Mouse (Mus musculus): ENCODE data around the gene Hist1h1e. TPM values are rescaled to one million over a fixed set of nuclear protein-coding genes. Genes with fewer than 3 reads are reported as not detected.
A peak's percentile ranks its signal among the peaks of the same experiment; 100 is the strongest.
"Not testable (repeated sequence)": the region's sequence is repeated elsewhere in the genome, so short reads cannot be mapped to it uniquely, and the experiment has no call there.

Hist1h1e gene
- polyA plus RNA-seq, 1 experiment = 54.3 TPM

DNA sequence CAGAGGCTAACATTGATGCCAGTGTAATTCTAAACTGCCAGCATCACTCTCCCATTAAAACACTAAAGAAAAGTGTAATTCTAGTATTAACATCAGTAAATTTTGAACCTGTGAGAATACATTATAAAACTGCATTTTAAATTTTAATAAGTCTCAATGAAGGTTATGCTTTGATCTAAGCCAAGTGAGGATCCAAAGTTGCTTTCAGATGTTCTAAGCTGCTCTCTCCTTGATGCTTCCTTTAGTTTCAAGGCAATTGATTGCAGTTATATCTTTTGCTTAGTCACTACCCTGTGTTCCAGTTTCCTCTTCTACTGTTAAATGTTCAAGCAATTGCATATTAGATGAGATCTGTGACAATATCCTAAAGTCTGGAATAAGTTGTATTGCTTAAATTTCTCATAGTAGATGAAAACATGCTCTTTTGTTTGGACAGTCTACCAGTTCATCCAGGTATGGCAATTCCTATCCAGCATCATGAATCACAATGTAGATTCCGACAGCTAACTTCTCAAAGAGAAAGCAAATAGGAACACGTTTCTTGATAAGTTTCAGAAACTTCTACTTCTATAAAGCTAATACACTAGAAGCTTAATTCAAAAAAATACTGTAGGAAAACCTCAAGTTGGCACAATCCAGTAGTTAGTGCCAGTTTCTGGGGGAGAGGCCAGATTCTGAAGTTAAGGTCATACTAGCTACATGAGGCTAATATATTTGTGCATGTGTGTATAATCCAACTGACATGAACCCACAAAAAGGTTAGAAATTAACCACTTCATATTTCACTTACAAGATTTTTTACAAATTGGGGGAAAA lies 49.9 kb downstream of the Hist1h1e start:
- H3K27ac ChIP-seq (ENCODE audit: control insufficient read depth, insufficient read depth, low read depth, low read length, poor library complexity) = no peak overlapping the region
- WGBS = 30% methylated on average over 2 of the region's 2 CpGs
- no peaks in the 10 kb centered on the region; the same call in 1 of the 2 replicates for H3K4me1 ChIP-seq (ENCODE audit: control insufficient read depth, insufficient read depth, low read length)
- TF ChIP-seq CTCF (IDR thresholded peaks at IDR 0.05; ENCODE audit: control insufficient read depth, insufficient read depth, low read length) = no peak
- no peak for TF ChIP-seq POLR2A (IDR thresholded peaks at IDR 0.05; ENCODE audit: borderline replicate concordance, control insufficient read depth, low read depth, low read length)
- H3K4me3 ChIP-seq (replicated peaks; ENCODE audit: control insufficient read depth, low read depth, low read length) = peak overlapping the region; percentile 54

DNA sequence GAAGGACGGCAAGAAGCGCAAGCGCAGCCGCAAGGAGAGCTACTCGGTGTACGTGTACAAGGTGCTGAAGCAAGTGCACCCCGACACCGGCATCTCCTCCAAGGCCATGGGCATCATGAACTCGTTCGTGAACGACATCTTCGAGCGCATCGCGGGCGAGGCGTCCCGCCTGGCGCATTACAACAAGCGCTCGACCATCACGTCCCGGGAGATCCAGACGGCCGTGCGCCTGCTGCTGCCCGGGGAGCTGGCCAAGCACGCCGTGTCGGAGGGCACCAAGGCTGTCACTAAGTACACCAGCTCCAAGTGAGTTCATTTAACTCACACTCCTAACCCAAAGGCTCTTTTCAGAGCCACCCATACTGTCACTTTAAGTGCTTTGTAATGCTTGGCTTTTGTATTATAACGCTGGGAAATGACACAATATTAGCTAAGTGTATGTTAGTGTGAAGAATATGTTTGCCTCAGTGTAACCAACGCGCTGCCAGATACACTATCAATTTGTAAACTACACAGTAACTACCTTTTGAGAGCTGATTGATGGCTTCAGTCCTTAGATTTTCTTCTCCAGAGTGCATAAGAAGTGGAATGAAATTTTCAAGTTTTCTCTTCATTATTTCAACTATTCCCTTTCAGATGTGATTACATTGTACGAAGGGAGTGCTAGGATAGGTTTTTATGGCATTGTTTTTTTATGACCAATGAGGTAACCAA lies 50.7 kb downstream of the Hist1h1e start:
- not testable (repeated sequence) for H3K4me1 ChIP-seq (ENCODE audit: control insufficient read depth, insufficient read depth, low read length)
- peak overlapping the region; percentile 59 for H3K4me3 ChIP-seq (replicated peaks; ENCODE audit: control insufficient read depth, low read depth, low read length)
- under 1% methylated on average over 17 of the region's 34 CpGs for WGBS
- peak; percentile 98; the same call in 1 of the 2 replicates for TF ChIP-seq POLR2A (IDR thresholded peaks at IDR 0.05; ENCODE audit: borderline replicate concordance, control insufficient read depth, low read depth, low read length)
- H3K27ac ChIP-seq (ENCODE audit: control insufficient read depth, insufficient read depth, low read depth, low read length, poor library complexity) = peak overlapping the region; percentile 97

DNA sequence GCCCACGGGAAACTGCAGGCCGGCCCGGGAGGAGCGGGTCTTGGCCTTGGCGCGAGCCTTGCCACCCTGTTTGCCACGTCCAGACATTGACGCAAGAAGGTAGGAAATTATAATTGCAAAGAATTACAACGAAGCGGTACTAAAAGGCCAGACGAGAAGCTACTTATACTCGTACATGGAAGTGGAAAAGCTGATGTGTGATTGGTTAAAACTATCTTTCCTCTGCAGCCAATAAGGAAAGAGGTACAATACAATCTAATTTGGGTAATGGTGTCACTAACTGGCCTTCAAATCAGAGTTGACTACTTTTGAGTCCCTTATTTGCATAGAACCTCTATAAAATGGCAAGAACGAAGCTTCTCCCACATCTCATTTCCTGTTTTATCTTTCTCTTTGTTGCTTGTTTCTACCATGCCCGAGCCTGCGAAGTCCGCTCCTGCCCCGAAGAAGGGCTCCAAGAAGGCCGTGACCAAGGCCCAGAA lies 51.3 kb downstream of the Hist1h1e start, which contains the start of the genes Hist1h2ae and Hist1h2bg:
Gene Hist1h2ae (minus strand): TSS at position 199 of the 482 bp plus-strand sequence.
Gene Hist1h2bg (plus strand): TSS at position 375 of the 482 bp plus-strand sequence.
- Histone ChIP-seq H3K27ac (ENCODE audit: control insufficient read depth, insufficient read depth, low read depth, low read length, poor library complexity) (peak within 1 kb of the TSS; percentile 99), H3K4me3 (replicated peaks; ENCODE audit: control insufficient read depth, low read depth, low read length) (peak within 1 kb of the TSS; percentile 59), H3K4me1 (ENCODE audit: control insufficient read depth, insufficient read depth, low read length) (no peaks in the 10 kb centered on the region; the same call in 1 of the 2 replicates)
- WGBS = under 1% methylated on average over 18 of the region's 18 CpGs
- TF ChIP-seq POLR2A (IDR thresholded peaks at IDR 0.05; ENCODE audit: borderline replicate concordance, control insufficient read depth, low read depth, low read length) (peak; percentile 74), CTCF (IDR thresholded peaks at IDR 0.05; ENCODE audit: control insufficient read depth, insufficient read depth, low read length) (no peak)

Other genes with a start within 250 kb of the Hist1h1e start
- gene Abt1, start 198.7 kb downstream of the Hist1h1e start, polyA plus RNA-seq (2011; ENCODE audit: insufficient read depth, insufficient read length, low replicate concordance, missing spikeins) = 8.5 and 10.4 TPM in 2 replicates
- 0.87 and 3.1 TPM in 2 replicates for gene Btn1a1, start 156.7 kb downstream of the Hist1h1e start, polyA plus RNA-seq (2011; ENCODE audit: insufficient read depth, insufficient read length, low replicate concordance, missing spikeins)
- gene Btn2a2, start 133.7 kb downstream of the Hist1h1e start, polyA plus RNA-seq (2011; ENCODE audit: insufficient read depth, insufficient read length, low replicate concordance, missing spikeins) = 0.47 TPM in 1 of 2 replicates, not detected in the other
- 23.3 and 39.5 TPM in 2 replicates for gene Hist1h4h, start 91.5 kb downstream of the Hist1h1e start, polyA plus RNA-seq (2011; ENCODE audit: insufficient read depth, insufficient read length, low replicate concordance, missing spikeins)
- gene Hist1h2af, start 88.7 kb downstream of the Hist1h1e start, polyA plus RNA-seq (2011; ENCODE audit: insufficient read depth, insufficient read length, low replicate concordance, missing spikeins) = 105 and 151 TPM in 2 replicates
- 16.1 and 17.7 TPM in 2 replicates for gene Hist1h3g, start 87.1 kb downstream of the Hist1h1e start, polyA plus RNA-seq (2011; ENCODE audit: insufficient read depth, insufficient read length, low replicate concordance, missing spikeins)
- gene Hist1h2bh, start 79.2 kb downstream of the Hist1h1e start, polyA plus RNA-seq (2011; ENCODE audit: insufficient read depth, insufficient read length, low replicate concordance, missing spikeins) = 6.8 and 11.4 TPM in 2 replicates
- 3.0 and 6.4 TPM in 2 replicates for gene Hist1h3f, start 78.5 kb downstream of the Hist1h1e start, polyA plus RNA-seq (2011; ENCODE audit: insufficient read depth, insufficient read length, low replicate concordance, missing spikeins)
- 114 and 284 TPM in 2 replicates for gene Hist1h4f, start 70.9 kb downstream of the Hist1h1e start, polyA plus RNA-seq (2011; ENCODE audit: insufficient read depth, insufficient read length, low replicate concordance, missing spikeins)
- 9.7 and 12.7 TPM in 2 replicates for gene Hist1h1d, start 69.3 kb downstream of the Hist1h1e start, polyA plus RNA-seq (2011; ENCODE audit: insufficient read depth, insufficient read length, low replicate concordance, missing spikeins)
- 5.3 and 12.9 TPM in 2 replicates for gene Hist1h3e, start 60.2 kb downstream of the Hist1h1e start, polyA plus RNA-seq (2011; ENCODE audit: insufficient read depth, insufficient read length, low replicate concordance, missing spikeins)
- 12.5 and 23.9 TPM in 2 replicates for gene Hist1h2ae, start 51.3 kb downstream of the Hist1h1e start, polyA plus RNA-seq (2011; ENCODE audit: insufficient read depth, insufficient read length, low replicate concordance, missing spikeins)
- 65.5 and 109 TPM in 2 replicates for gene Hist1h2bg, start 51.2 kb downstream of the Hist1h1e start, polyA plus RNA-seq (2011; ENCODE audit: insufficient read depth, insufficient read length, low replicate concordance, missing spikeins)
- 32.4 and 40.5 TPM in 2 replicates for gene Hist1h2bf, start 48.4 kb downstream of the Hist1h1e start, polyA plus RNA-seq (2011; ENCODE audit: insufficient read depth, insufficient read length, low replicate concordance, missing spikeins)
- gene Hist1h2ad, start 48.2 kb downstream of the Hist1h1e start, polyA plus RNA-seq (2011; ENCODE audit: insufficient read depth, insufficient read length, low replicate concordance, missing spikeins) = 2.6 and 4.3 TPM in 2 replicates
- gene Hist1h3d, start 46.8 kb downstream of the Hist1h1e start, polyA plus RNA-seq (2011; ENCODE audit: insufficient read depth, insufficient read length, low replicate concordance, missing spikeins) = 7.1 and 11.3 TPM in 2 replicates
- 50.4 and 64.8 TPM in 2 replicates for gene Hist1h4d, start 41.0 kb downstream of the Hist1h1e start, polyA plus RNA-seq (2011; ENCODE audit: insufficient read depth, insufficient read length, low replicate concordance, missing spikeins)
- gene Hist1h2be, start 1.4 kb downstream of the Hist1h1e start, polyA plus RNA-seq (2011; ENCODE audit: insufficient read depth, insufficient read length, low replicate concordance, missing spikeins) = 9.2 and 11.8 TPM in 2 replicates
- gene Hist1h2ac, start 61.4 kb upstream of the Hist1h1e start, polyA plus RNA-seq (2011; ENCODE audit: insufficient read depth, insufficient read length, low replicate concordance, missing spikeins) = 2.0 and 3.7 TPM in 2 replicates
- gene Hist1h2bc, start 61.6 kb upstream of the Hist1h1e start, polyA plus RNA-seq (2011; ENCODE audit: insufficient read depth, insufficient read length, low replicate concordance, missing spikeins) = 42.9 and 54.0 TPM in 2 replicates
- gene Hist1h1t, start 73.3 kb upstream of the Hist1h1e start, polyA plus RNA-seq (2011; ENCODE audit: insufficient read depth, insufficient read length, low replicate concordance, missing spikeins) = 3.9 TPM in 1 of 2 replicates, not detected in the other
- 7.1 and 15.1 TPM in 2 replicates for gene Hist1h4c, start 75.9 kb upstream of the Hist1h1e start, polyA plus RNA-seq (2011; ENCODE audit: insufficient read depth, insufficient read length, low replicate concordance, missing spikeins)
- 4.0 and 4.5 TPM in 2 replicates for gene Hfe, start 88.3 kb upstream of the Hist1h1e start, polyA plus RNA-seq (2011; ENCODE audit: insufficient read depth, insufficient read length, low replicate concordance, missing spikeins)
- 78.9 and 108 TPM in 2 replicates for gene Hist1h1c, start 116.2 kb upstream of the Hist1h1e start, polyA plus RNA-seq (2011; ENCODE audit: insufficient read depth, insufficient read length, low replicate concordance, missing spikeins)
- 42.2 and 62.6 TPM in 2 replicates for gene Hist1h3c, start 123.0 kb upstream of the Hist1h1e start, polyA plus RNA-seq (2011; ENCODE audit: insufficient read depth, insufficient read length, low replicate concordance, missing spikeins)
- 65.7 and 136 TPM in 2 replicates for gene Hist1h2bb, start 124.2 kb upstream of the Hist1h1e start, polyA plus RNA-seq (2011; ENCODE audit: insufficient read depth, insufficient read length, low replicate concordance, missing spikeins)
- gene Hist1h2ab, start 128.6 kb upstream of the Hist1h1e start, polyA plus RNA-seq (2011; ENCODE audit: insufficient read depth, insufficient read length, low replicate concordance, missing spikeins) = 30.3 and 31.4 TPM in 2 replicates
- 19.6 TPM in 1 of 2 replicates, not detected in the other for gene Hist1h3b, start 129.7 kb upstream of the Hist1h1e start, polyA plus RNA-seq (2011; ENCODE audit: insufficient read depth, insufficient read length, low replicate concordance, missing spikeins)
- gene Hist1h4b, start 134.5 kb upstream of the Hist1h1e start, polyA plus RNA-seq (2011; ENCODE audit: insufficient read depth, insufficient read length, low replicate concordance, missing spikeins) = 275 and 281 TPM in 2 replicates
- 62.7 and 98.3 TPM in 2 replicates for gene Hist1h4a, start 138.7 kb upstream of the Hist1h1e start, polyA plus RNA-seq (2011; ENCODE audit: insufficient read depth, insufficient read length, low replicate concordance, missing spikeins)
- 11.4 and 30.9 TPM in 2 replicates for gene Hist1h3a, start 139.8 kb upstream of the Hist1h1e start, polyA plus RNA-seq (2011; ENCODE audit: insufficient read depth, insufficient read length, low replicate concordance, missing spikeins)
- gene Hist1h1a, start 141.1 kb upstream of the Hist1h1e start, polyA plus RNA-seq (2011; ENCODE audit: insufficient read depth, insufficient read length, low replicate concordance, missing spikeins) = 38.3 and 41.6 TPM in 2 replicates
- not detected in 2 replicates for gene Trim38, start 147.4 kb upstream of the Hist1h1e start, polyA plus RNA-seq (2011; ENCODE audit: insufficient read depth, insufficient read length, low replicate concordance, missing spikeins)
- gene Slc17a2, start 184.4 kb upstream of the Hist1h1e start, polyA plus RNA-seq (2011; ENCODE audit: insufficient read depth, insufficient read length, low replicate concordance, missing spikeins) = 1.4 TPM in 1 of 2 replicates, not detected in the other
- gene Slc17a3, start 216.9 kb upstream of the Hist1h1e start, polyA plus RNA-seq (2011; ENCODE audit: insufficient read depth, insufficient read length, low replicate concordance, missing spikeins) = 2.9 TPM in 1 of 2 replicates, not detected in the other
- gene Slc17a1, start 245.2 kb upstream of the Hist1h1e start, polyA plus RNA-seq (2011; ENCODE audit: insufficient read depth, insufficient read length, low replicate concordance, missing spikeins) = not detected in 2 replicates

Data from bone marrow, adult 2 months (tissue).